Mouse (Mus musculus) stomach, embryonic 15.5 days (tissue): ENCODE data around the gene Gm21775. TPM values are rescaled to one million over a fixed set of nuclear protein-coding genes. Genes with fewer than 3 reads are reported as not detected.
"Not testable (repeated sequence)": the region's sequence is repeated elsewhere in the genome, so short reads cannot be mapped to it uniquely, and the experiment has no call there.

Experiments used
- ATAC-seq: fragments of 200-750 bp; cut with Nextera tagmentation; 2 replicates; pipeline ENCODE4 v1.8.0; 2017; ENCODE audit warnings: low read depth, moderate number of reproducible peaks, moderate TSS enrichment; ENCODE audit not compliant: insufficient read depth, low FRiP score
- H3K27ac ChIP-seq: fragments of 300-500 bp; sonication (generic); 2 replicates; pipeline ENCODE4 v1.5.1; 2015; ENCODE audit warnings: mild to moderate bottlenecking, inconsistent platforms
- H3K27me3 ChIP-seq: fragments of 300-500 bp; sonication (generic); replicated peaks from 2 replicates; pipeline ENCODE4 v1.6.1; 2015; ENCODE audit warnings: inconsistent platforms
- H3K36me3 ChIP-seq: fragments of 300-500 bp; sonication (generic); 2 replicates; pipeline ENCODE4 v1.6.1; 2015; ENCODE audit warnings: inconsistent platforms
- H3K4me1 ChIP-seq: fragments of 300-500 bp; sonication (generic); 2 replicates; pipeline ENCODE4 v1.6.1; 2015; ENCODE audit warnings: inconsistent platforms
- H3K4me2 ChIP-seq: fragments of 300-500 bp; sonication (generic); 2 replicates; pipeline ENCODE4 v1.6.1; 2015; ENCODE audit warnings: mild to moderate bottlenecking, inconsistent platforms
- H3K4me3 ChIP-seq: fragments of 300-500 bp; sonication (generic); replicated peaks from 2 replicates; pipeline ENCODE4 v1.5.1; 2015; ENCODE audit warnings: inconsistent platforms
- H3K9ac ChIP-seq: fragments of 300-500 bp; sonication (generic); 2 replicates; pipeline ENCODE4 v1.6.1; 2015; ENCODE audit warnings: inconsistent platforms
- H3K9me3 ChIP-seq: fragments of 300-500 bp; sonication (generic); 2 replicates; pipeline ENCODE4 v1.6.1; 2016; ENCODE audit warnings: inconsistent platforms
- WGBS: fragments of 180-500 bp; shearing (Covaris S2); methylation state at CpG from one replicate; pipeline ENCODE4 v1.1.7; 2015; 5-methylcytosine and 5-hydroxymethylcytosine counted together
- polyA plus RNA-seq: library from polyadenylated mRNA; unstranded; fragments of >200 nt; fragmentation: Nextera tagmentation; extraction: Ambion mirVana; gene quantifications from 2 replicates; pipeline ENCODE4 v1.2.1, GENCODE M21; 2015

Gene Gm21775
- not detected in 2 replicates for polyA plus RNA-seq

- ATAC-seq, H3K27ac ChIP-seq: not testable (repeated sequence)
- WGBS: 78% methylated on average over 1 of the region's 5 CpGs
Observed at GRCm38 (mm10) chrY:10553153-10553552, at the start of gene Gm21775. Gm21775 (plus strand) TSS chrY:10553453.

GRCm38 (mm10) chrY:10535942-10536341, 17.3 kb upstream of the Gm21775 start, which contains the start of gene Gm20737:
Gm20737 (minus strand) TSS chrY:10536042.
- H3K9ac ChIP-seq, H3K27ac ChIP-seq, H3K4me1 ChIP-seq, H3K4me3 ChIP-seq, H3K4me2 ChIP-seq, H3K9me3 ChIP-seq, ATAC-seq, H3K27me3 ChIP-seq, H3K36me3 ChIP-seq: not testable (repeated sequence)

More at GRCm38 (mm10) chrY:10553153-10553552, at the start of gene Gm21775:
- H3K36me3 ChIP-seq, H3K9ac ChIP-seq, H3K27me3 ChIP-seq, H3K4me3 ChIP-seq, H3K9me3 ChIP-seq, H3K4me2 ChIP-seq, H3K4me1 ChIP-seq: not testable (repeated sequence)

Other genes starting within 250 kb of the Gm21775 start
- not detected in 2 replicates for gene Gm20834, start 228.9 kb upstream of the Gm21775 start, polyA plus RNA-seq
- gene Gm28510, start 140.7 kb upstream of the Gm21775 start, polyA plus RNA-seq: not detected in 2 replicates
- not detected in 2 replicates for gene Gm20737, start 17.4 kb upstream of the Gm21775 start, polyA plus RNA-seq
- gene Gm21900, start 62.9 kb downstream of the Gm21775 start, polyA plus RNA-seq: not detected in 2 replicates
- not detected in 2 replicates for gene Gm20777, start 199.0 kb downstream of the Gm21775 start, polyA plus RNA-seq